Mouse (Mus musculus) mouse embryonic stem cell (cell line): ENCODE measurements around the gene Rab3a.

Source experiments
- in situ Hi-C, 2 experiments: fragments of 300-500 bp; cut with MboI; formaldehyde crosslinking; loops; 1 replicate in 1 of 2; 3 replicates in 1 of 2; pipeline ENCODE4 v1.14.3; 2019 to 2020; ENCODE audit warnings: low sequenced_read_pairs in 2 of 2, low pct_unique_long_range_greater_than_20kb in 1 of 2, mixed read lengths in 1 of 2; ENCODE audit not compliant: unreplicated experiment in 1 of 2

Gene Rab3a

GRCm38 (mm10) chr8:70730956-70731355 is 23.5 kb upstream of the Rab3a start:
- in situ Hi-C loops = no loop called here

DNA sequence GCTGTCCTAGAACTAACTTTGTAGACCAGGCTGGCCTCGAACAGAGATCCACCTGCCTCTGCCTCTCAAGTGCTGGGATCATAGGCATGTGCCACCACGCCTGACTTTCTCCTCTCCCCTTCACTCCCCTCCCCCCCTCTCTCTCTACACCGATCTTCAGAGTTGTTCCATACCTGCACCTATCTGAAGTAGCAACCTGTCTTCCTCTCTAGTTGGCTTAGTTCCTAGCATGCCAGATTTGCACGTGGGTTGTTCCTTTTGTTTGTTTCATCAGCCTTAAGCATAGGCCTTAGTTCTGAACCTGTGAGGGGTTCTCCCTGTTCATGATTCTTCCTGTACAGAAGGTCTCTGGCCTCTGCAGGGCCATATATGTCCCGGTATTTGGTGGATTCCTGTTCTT is 16.8 kb upstream of the Rab3a start:
- in situ Hi-C loops = no loop called here

DNA sequence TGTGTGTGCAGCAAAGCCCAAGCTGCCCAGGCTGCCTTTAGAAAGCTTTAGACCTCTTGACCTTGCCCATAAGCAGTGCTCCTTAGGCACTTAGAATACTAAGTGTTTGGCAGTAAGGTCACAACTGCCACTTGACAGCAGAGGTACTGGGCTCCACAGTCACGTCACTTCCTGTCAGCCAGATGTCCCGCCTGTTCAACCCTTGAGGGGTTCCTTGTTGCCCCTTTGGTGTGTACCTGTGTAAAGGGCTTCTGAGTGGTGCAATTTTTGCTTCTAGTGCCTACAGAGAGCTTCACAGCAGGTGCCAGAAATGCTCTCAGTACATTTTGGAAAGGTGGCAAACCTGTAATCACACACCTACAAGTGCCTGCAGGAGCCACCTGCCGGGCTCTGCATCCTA is 16.3 kb upstream of the Rab3a start:
- in situ Hi-C loops = no loop called here

- in situ Hi-C loops = no loop called here
Observed at GRCm38 (mm10) chr8:70741661-70742060, 12.8 kb upstream of the Rab3a start.

DNA sequence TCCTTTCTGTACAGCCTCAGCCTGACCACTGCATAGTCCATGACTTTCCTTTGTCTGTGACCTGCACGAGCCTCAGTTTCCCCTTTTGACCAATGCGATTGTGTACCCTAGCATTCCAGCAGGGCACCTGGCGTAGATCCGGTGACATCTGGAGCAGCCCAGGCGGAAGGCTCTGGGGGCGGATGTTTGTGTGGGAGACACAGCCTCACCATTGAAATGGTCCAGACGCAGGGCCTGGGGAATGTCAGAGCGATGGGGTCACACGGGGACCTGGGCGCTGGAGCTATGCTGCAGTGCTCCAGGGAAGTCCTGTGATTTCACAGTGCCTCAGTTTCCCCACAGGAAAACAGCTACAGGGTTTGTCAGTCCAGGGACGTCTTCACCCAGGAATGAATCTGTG is 12.3 kb upstream of the Rab3a start:
- in situ Hi-C loops = no loop called here

DNA sequence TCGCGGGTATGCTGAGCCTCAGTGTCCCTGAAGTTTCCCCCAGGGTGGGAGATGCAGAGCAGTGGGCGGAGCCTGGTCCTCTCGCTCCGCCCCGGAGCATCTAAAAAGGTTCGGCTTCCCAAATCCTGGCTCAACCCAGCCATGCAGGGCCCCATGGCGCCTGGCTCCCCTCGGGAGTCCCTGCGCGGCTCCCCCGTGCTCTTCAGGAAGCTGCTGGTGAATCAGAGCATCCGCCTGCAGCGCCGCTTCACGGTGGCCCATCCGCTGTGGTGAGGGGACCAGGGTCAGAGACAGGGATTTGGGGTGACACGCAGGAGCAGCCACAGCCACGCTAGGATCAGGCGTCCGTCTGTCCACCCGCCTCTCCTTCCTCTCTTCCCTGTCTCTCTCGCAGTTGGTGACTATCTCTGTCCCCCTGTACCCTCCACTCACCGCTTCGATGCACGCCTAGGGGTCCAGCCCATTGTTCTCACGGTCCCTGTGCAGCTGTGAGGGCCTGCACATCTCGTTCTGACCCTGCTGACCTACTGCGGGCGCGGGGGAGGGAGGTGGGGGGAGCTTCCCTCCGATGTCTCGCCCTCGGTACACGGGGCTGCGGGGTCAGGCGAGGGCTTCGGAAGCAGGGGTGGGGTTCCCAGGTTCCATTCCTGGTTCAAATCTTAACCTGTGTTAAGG is 11.4 kb upstream of the Rab3a start:
- in situ Hi-C loops = no loop called here

GRCm38 (mm10) chr8:70743656-70744590 is 10.6 kb upstream of the Rab3a start:
- in situ Hi-C loops = no loop called here

DNA sequence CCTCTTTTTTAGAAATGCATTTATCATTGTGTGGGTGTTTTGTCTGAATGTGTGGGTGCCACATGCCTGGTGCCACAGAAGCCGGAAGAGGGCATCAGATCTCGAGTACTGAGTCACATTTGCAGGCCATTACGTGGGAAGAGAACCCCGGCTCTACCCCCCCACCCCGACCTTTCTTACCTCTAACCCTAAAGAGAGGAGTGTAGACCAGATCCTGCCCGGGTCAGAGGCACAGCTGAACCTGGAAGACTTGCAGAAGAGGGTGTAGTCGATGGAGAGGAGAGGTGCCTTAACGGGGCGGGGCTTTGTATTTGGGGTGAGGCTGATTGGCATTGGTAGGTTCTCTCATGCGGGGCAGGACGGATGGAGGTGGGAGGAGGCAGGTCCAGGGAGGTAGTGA is 9.7 kb upstream of the Rab3a start:
- in situ Hi-C loops = no loop called here

GRCm38 (mm10) chr8:70745691-70746220 is 8.7 kb upstream of the Rab3a start:
- in situ Hi-C loops = no loop called here

DNA sequence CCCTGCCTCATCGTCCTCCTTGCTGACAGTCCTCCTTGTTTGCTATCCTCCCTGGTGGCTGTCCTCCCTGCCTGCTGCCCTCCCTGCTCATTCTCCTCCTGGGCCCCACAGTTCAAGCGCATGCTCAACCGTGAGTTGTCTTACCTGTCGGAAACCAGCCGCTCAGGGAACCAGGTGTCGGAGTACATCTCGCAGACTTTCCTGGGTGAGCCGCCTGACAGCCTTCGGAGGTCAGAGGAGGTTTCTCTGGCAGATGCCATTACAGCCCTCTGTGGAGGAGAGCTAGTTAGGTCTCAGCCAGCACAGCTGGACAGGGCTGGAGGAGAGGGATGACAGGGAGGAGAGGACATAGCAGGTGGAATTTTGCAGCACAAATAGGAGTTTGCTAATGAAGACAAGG is 7.8 kb upstream of the Rab3a start:
- in situ Hi-C loops = no loop called here

GRCm38 (mm10) chr8:70747211-70747890 is 7.1 kb upstream of the Rab3a start:
- in situ Hi-C loops = no loop called here

DNA sequence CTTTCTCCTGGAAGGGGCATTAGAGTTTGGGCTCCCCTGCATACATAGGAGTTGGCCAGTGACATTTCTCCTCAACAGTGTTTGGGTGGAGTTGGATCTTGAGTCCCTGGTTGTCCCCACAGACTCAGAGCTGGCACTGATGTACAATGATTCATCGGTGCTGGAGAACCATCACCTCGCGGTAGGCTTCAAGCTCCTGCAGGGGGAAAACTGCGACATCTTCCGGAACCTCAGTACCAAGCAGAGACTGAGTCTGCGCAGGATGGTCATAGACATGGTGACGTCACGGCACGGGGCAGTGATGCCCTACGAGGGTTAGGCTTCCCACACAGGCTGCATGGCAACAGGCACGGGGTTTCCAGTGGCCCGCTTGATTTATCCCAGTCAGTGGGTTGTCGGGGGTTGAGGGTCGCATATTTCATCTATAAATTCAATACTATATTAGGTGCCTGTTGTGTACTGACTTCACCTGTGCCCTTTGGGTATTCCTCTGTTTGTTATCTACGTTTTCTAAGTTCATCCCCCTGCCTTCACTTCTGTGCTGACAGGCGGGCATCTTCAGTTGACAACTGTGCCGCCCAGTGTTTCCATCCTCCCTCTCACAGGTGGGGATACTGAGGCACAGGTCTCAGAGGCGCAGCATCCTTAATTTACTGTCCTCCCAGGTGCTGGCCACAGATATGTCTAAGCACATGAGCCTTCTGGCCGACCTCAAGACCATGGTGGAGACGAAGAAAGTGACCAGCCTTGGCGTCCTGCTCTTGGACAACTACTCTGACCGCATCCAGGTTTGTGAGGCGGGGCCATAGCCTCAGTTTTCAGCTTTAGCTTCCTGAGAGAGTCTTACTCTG is 6.0 kb upstream of the Rab3a start:
- in situ Hi-C loops = no loop called here

DNA sequence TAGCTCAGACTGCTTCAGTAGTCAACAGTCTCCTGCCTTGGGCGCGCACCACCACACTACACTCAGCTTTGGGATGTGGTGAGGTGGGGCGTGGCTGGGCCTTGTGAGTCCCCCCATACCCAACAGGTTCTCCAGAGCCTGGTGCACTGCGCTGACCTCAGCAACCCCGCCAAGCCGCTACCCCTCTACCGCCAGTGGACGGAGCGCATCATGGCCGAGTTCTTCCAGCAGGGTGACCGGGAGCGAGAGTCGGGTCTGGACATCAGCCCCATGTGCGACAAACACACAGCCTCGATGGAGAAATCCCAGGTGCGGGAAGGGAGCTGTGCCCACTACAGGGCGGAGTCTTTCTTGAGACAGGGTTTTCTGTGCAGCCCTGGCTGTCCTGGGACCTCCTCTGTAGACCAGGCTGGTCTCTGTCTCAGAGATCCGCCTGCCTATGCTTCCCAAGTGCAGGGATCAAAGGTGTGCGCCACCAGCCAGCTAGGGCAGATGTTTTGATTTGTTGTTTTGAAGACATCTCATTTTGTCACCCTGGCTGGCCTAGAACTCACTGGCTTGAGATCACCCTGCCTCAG is 5.3 kb upstream of the Rab3a start:
- in situ Hi-C loops = no loop called here

DNA sequence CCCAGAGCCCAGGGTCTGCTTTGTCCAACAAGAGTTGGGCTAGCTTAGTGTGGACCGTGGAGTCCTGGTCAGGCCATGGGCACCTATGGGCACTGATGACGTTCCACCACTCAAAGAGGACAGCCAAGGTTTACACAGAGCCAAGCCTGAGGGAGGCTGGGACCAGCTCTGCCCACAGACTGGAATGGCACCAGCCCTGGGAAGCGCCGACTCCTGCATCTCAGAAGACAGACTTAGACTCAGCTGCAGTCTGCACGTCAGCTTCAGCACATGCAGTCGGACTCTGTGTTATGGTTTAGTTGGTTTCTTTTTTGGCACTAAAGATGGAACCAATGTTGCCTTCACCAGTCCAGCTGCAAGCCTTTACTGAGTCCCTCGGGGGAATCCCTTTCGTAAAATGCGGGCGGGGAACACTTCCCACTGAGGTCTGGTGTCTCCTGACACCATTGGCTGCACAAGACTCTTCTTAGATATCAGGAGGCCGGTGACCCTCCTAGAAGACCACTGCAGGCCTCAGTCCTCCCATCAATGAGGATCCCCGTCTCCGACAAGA is 4.3 kb upstream of the Rab3a start:
- in situ Hi-C loops = loop anchor here in 1 of 2 experiments (5.0 kb wide), 1 partner anchor 38 kb away; no protein-coding TSS in a partner anchor

- in situ Hi-C loops = loop anchor here in 1 of 2 experiments (5.0 kb wide), 1 partner anchor 40 kb away; no protein-coding TSS in a partner anchor
Observed at GRCm38 (mm10) chr8:70752000-70752764, 2.3 kb upstream of the Rab3a start.

- in situ Hi-C loops = loop anchor here in 1 of 2 experiments (5.0 kb wide), 1 partner anchor 41 kb away; no protein-coding TSS in a partner anchor
Observed at GRCm38 (mm10) chr8:70753151-70753550, 1.3 kb upstream of the Rab3a start.
